Mouse (Mus musculus) stomach, postnatal 0 days (tissue): ENCODE measurements at regions not wholly inside any gene's neighbourhood (a gene's known extent, or its start where the extent isn't known, plus 50 kb on each side); places are given as distances from the start of the nearest gene placed in this dataset.

Experiments
- ATAC-seq: fragments of 200-750 bp; cut with Nextera tagmentation; 2 replicates; pipeline ENCODE4 v1.8.0; 2017; ENCODE audit not compliant: low FRiP score, low TSS enrichment
- DNase-seq: peaks from one replicate; pipeline ENCODE4 v3.0.0-alpha.2; 2016; ENCODE audit warnings: low spot score
- H3K27ac ChIP-seq: fragments of 300-500 bp; sonication (generic); replicated peaks from 2 replicates; pipeline ENCODE4 v1.5.1; 2014; ENCODE audit warnings: mild to moderate bottlenecking, control low read depth
- H3K27me3 ChIP-seq: fragments of 300-500 bp; sonication (generic); 2 replicates; pipeline ENCODE4 v1.6.1; 2014; ENCODE audit warnings: low read length; ENCODE audit not compliant: control insufficient read depth, insufficient read depth
- H3K36me3 ChIP-seq: fragments of 300-500 bp; sonication (generic); 2 replicates; pipeline ENCODE4 v1.6.1; 2014; ENCODE audit warnings: low read length, mixed read lengths; ENCODE audit not compliant: control insufficient read depth, insufficient read depth
- H3K4me1 ChIP-seq: fragments of 300-500 bp; sonication (generic); replicated peaks from 2 replicates; pipeline ENCODE4 v1.6.1; 2014; ENCODE audit warnings: antibody characterized with exemption; ENCODE audit not compliant: control insufficient read depth, insufficient read depth
- H3K4me2 ChIP-seq: fragments of 300-500 bp; sonication (generic); replicated peaks from 2 replicates; pipeline ENCODE4 v1.6.1; 2014; ENCODE audit warnings: low read depth, mild to moderate bottlenecking, control low read depth, moderate library complexity
- H3K4me3 ChIP-seq: fragments of 300-500 bp; sonication (generic); 2 replicates; pipeline ENCODE4 v1.5.1; 2014; ENCODE audit warnings: low read depth, low read length, control low read depth
- H3K9ac ChIP-seq: fragments of 300-500 bp; sonication (generic); 2 replicates; pipeline ENCODE4 v1.6.1; 2014; ENCODE audit warnings: mild to moderate bottlenecking, low read length, control low read depth, mixed read lengths
- H3K9me3 ChIP-seq: fragments of 300-500 bp; sonication (generic); 2 replicates; pipeline ENCODE4 v1.6.1; 2016; ENCODE audit warnings: low read length; ENCODE audit not compliant: control insufficient read depth
- CTCF ChIP-seq: IDR thresholded peaks from 2 replicates; pipeline ENCODE4 v1.5.1; 2016; ENCODE audit warnings: antibody characterized with exemption, low read depth, mild to moderate bottlenecking, moderate library complexity
- EP300 ChIP-seq: optimal IDR thresholded peaks from 2 replicates; pipeline ENCODE3; 2016; ENCODE audit warnings: antibody characterized with exemption
- WGBS: fragments of 180-500 bp; shearing (Covaris S2); extraction: QIAGEN DNeasy Blood & Tissue Kit; methylation state at CpG from one replicate; pipeline ENCODE4 v1.1.7; 2014; 5-methylcytosine and 5-hydroxymethylcytosine counted together

DNA sequence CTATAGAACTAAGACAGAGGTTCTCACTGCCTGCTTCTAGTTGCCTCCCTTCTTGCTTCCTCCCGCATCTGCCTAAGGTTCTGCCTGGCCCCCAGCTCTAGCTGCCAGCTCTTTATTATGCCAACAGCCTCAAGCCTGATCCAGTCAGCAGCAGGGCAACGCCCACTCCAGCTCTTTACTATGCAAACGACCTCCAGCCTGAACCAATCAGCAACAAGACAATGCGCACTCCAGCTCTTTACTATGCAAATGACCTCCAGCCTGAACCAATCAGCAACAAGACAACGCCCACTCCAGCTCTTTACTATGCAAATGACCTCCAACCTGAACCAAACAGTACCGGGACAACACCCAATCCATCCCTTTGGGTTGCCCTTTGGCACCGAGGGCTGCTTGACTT is 162.2 kb upstream of the Ank start:
- DNase-seq (no peak), ATAC-seq (0 out of 2 replicates have a peak, but pooled peaks have one; percentile 49)
- Histone ChIP-seq H3K9me3 (no peaks in the 10 kb centered on the region), H3K4me3 (no peak overlapping the region), H3K4me2 (no peak overlapping the region), H3K4me1 (no peaks in the 10 kb centered on the region), H3K9ac (no peak overlapping the region), H3K36me3 (no peaks in the 10 kb centered on the region), H3K27me3 (no peaks in the 10 kb centered on the region), H3K27ac (no peak overlapping the region)
- WGBS: 70% methylated on average over 7 of the region's 7 CpGs
- no peak for TF ChIP-seq CTCF
- TF ChIP-seq EP300: no peak

DNA sequence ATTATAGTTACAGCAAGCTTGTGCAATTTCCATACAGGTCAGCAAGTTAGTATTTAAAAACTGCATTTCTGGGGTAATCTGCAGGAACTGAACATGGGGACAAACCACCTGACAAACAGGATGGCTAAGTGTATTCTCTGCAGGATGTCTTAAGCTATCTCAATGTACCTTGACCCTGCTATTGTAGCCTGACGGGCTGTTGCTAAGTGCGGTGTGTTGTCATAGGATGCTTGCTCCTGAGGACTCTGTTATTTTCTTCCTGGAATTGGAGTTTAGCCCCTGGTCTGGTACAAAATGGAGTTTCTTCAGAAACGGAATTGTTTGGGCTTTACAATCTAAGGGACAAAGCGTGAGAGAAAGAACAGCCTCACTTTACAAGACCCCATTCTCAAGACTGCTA is 161.4 kb upstream of the Ank start:
- H3K27me3 ChIP-seq: no peaks in the 10 kb centered on the region
- H3K4me1 ChIP-seq: no peaks in the 10 kb centered on the region
- no peak overlapping the region for H3K9ac ChIP-seq
- no peak overlapping the region for H3K4me2 ChIP-seq
- no peak overlapping the region for H3K4me3 ChIP-seq
- no peak overlapping the region for H3K27ac ChIP-seq
- ATAC-seq: no peak
- 90% methylated on average over 4 of the region's 4 CpGs for WGBS
- TF ChIP-seq CTCF (no peak), EP300 (no peak)
- H3K36me3 ChIP-seq: no peaks in the 10 kb centered on the region
- H3K9me3 ChIP-seq: no peaks in the 10 kb centered on the region
- DNase-seq: no peak

GRCm38 (mm10) chr15:27308639-27309038 is 157.8 kb upstream of the Ank start:
- Histone ChIP-seq H3K36me3 (no peaks in the 10 kb centered on the region), H3K27me3 (no peaks in the 10 kb centered on the region), H3K4me2 (no peak overlapping the region), H3K9ac (no peak overlapping the region), H3K9me3 (no peaks in the 10 kb centered on the region), H3K4me3 (no peak overlapping the region), H3K4me1 (no peaks in the 10 kb centered on the region), H3K27ac (no peak overlapping the region)
- WGBS: 60% methylated on average over 4 of the region's 4 CpGs
- DNase-seq (no peak), ATAC-seq (no peak)
- TF ChIP-seq EP300 (no peak), CTCF (no peak)

- 46% methylated on average over 4 of the region's 4 CpGs for WGBS
- ATAC-seq: no peak
- no peak for DNase-seq
These were observed 150.3 kb upstream of the Ank start for GRCm38 (mm10) chr15:27315964-27316745.

DNA sequence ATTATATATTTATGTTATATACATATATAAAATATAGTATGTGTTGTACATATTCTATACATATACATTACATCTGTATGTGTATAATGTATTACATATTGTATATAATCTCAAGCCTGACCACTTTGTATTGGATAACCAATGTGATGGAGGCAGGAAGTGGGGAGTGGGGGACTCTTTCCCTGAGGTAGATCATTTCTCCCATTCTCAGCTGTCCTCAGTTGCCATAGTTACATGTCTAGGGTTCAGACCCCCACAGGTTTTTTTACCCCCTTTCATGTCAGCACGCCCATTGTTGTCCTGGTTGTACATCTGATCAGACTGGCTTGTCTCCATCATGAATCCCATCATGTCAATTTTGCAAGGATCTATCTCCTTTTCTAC is 149.7 kb upstream of the Ank start:
- H3K4me2 ChIP-seq: no peak overlapping the region
- no peaks in the 10 kb centered on the region for H3K4me1 ChIP-seq
- no peak overlapping the region for H3K9ac ChIP-seq
- no peak overlapping the region for H3K27ac ChIP-seq
- DNase-seq (no peak), ATAC-seq (no peak)
- TF ChIP-seq CTCF (no peak), EP300 (no peak)
- H3K27me3 ChIP-seq: no peaks in the 10 kb centered on the region
- no peaks in the 10 kb centered on the region for H3K9me3 ChIP-seq
- H3K36me3 ChIP-seq: no peaks in the 10 kb centered on the region
- no peak overlapping the region for H3K4me3 ChIP-seq
- 85% methylated on average over 1 of the region's 1 CpGs for WGBS

More at GRCm38 (mm10) chr15:27315964-27316745, 150.3 kb upstream of the Ank start:
- no peak overlapping the region for H3K27ac ChIP-seq
- TF ChIP-seq EP300 (no peak), CTCF (peak; percentile 75)
- H3K4me1 ChIP-seq: no peaks in the 10 kb centered on the region
- H3K4me3 ChIP-seq: no peak overlapping the region
- no peak overlapping the region for H3K4me2 ChIP-seq
- H3K9me3 ChIP-seq: no peaks in the 10 kb centered on the region
- no peaks in the 10 kb centered on the region for H3K36me3 ChIP-seq
- no peak overlapping the region for H3K9ac ChIP-seq
- no peaks in the 10 kb centered on the region for H3K27me3 ChIP-seq

GRCm38 (mm10) chr15:27321915-27322665 is 144.4 kb upstream of the Ank start:
- WGBS: 77% methylated on average over 10 of the region's 10 CpGs
- no peak for ATAC-seq

More at GRCm38 (mm10) chr15:27321915-27322665, 144.4 kb upstream of the Ank start:
- H3K27ac ChIP-seq: no peak overlapping the region
- DNase-seq: no peak
- no peaks in the 10 kb centered on the region for H3K4me1 ChIP-seq
- H3K27me3 ChIP-seq: no peaks in the 10 kb centered on the region
- no peak overlapping the region for H3K9ac ChIP-seq
- TF ChIP-seq EP300: no peak
- TF ChIP-seq CTCF: no peak
- H3K9me3 ChIP-seq: no peaks in the 10 kb centered on the region
- no peak overlapping the region for H3K4me2 ChIP-seq
- H3K4me3 ChIP-seq: no peak overlapping the region
- H3K36me3 ChIP-seq: no peaks in the 10 kb centered on the region
